Mouse (Mus musculus): ENCODE measurements around the gene Ksr1. TPM values are rescaled to one million over a fixed set of nuclear protein-coding genes. Genes with fewer than 3 reads are reported as not detected.

The Ksr1 gene
- polyA plus RNA-seq, 1 experiment = 106 TPM

DNA sequence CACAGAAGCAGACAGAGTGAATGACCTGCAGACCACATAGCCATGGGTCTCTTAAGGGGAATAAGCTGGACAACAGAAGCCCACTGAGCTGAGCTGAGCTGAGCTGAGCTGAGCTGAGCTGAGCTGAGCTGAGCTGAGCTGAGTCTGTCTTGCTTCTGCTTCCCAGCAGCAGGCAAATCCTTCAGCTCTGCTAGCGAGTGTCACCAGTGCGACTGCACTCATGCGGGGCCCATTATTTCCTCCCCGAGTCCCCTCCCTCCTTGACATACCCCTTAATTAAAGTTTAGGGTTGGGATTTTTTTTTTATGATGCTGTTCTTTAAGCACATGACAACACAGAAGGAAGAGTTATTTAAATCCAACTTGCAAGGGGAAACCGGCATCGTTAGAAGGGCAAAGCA, 32.1 kb downstream of the Ksr1 start:
- H3K27ac ChIP-seq (ENCODE audit: insufficient read depth, low read depth, low read length) = peak overlapping the region; percentile 91
- peak overlapping the region; percentile 16 for H3K4me3 ChIP-seq (ENCODE audit: low read depth, low read length)
- 66% methylated on average over 6 of the region's 6 CpGs for WGBS
- H3K36me3 ChIP-seq (ENCODE audit: control insufficient read depth, insufficient read depth, low read length) = no peaks in the 10 kb centered on the region
- peaks cover 44% of the 10 kb centered on the region for H3K4me1 ChIP-seq (ENCODE audit: control insufficient read depth, insufficient read depth, insufficient read length, low read length)
- H3K27me3 ChIP-seq (ENCODE audit: control insufficient read depth, insufficient read depth, low read length) = no peaks in the 10 kb centered on the region
- TF ChIP-seq POLR2A (IDR thresholded peaks at IDR 0.05; ENCODE audit: low read depth, low read length) = no peak
- no peak for TF ChIP-seq CTCF (IDR thresholded peaks at IDR 0.05; ENCODE audit: extremely low read depth, insufficient read length, insufficient replicate concordance, low read depth, low read length)

DNA sequence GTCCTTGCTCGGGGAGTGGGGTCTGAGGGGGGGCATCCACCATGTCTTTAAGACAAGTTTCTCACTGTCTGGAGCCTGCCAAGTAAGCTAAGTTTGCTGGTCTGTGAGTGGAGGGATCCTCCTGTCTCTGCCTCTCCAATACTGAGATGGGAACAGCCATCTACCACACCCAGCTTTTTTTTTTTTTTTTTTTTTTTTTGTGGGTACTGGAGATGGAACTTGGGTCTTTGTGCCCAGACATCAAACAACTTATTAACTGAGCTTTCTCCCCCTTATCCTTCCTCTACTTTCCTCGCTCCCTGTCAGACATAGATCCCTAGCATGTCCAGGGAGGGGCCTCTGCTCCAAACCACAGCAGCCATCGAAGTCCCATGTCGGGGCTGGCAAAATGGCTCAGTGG, 32.8 kb downstream of the Ksr1 start:
- H3K4me1 ChIP-seq (ENCODE audit: control insufficient read depth, insufficient read depth, insufficient read length, low read length) = peaks cover 43% of the 10 kb centered on the region
- peak overlapping the region; percentile 91 for H3K27ac ChIP-seq (ENCODE audit: insufficient read depth, low read depth, low read length)
- TF ChIP-seq POLR2A (IDR thresholded peaks at IDR 0.05; ENCODE audit: low read depth, low read length) (no peak), CTCF (IDR thresholded peaks at IDR 0.05; ENCODE audit: extremely low read depth, insufficient read length, insufficient replicate concordance, low read depth, low read length) (no peak)
- H3K4me3 ChIP-seq (ENCODE audit: low read depth, low read length) = peak overlapping the region; percentile 51
- WGBS = 68% methylated on average over 4 of the region's 4 CpGs
- no peaks in the 10 kb centered on the region for H3K36me3 ChIP-seq (ENCODE audit: control insufficient read depth, insufficient read depth, low read length)
- H3K27me3 ChIP-seq (ENCODE audit: control insufficient read depth, insufficient read depth, low read length) = no peaks in the 10 kb centered on the region

DNA sequence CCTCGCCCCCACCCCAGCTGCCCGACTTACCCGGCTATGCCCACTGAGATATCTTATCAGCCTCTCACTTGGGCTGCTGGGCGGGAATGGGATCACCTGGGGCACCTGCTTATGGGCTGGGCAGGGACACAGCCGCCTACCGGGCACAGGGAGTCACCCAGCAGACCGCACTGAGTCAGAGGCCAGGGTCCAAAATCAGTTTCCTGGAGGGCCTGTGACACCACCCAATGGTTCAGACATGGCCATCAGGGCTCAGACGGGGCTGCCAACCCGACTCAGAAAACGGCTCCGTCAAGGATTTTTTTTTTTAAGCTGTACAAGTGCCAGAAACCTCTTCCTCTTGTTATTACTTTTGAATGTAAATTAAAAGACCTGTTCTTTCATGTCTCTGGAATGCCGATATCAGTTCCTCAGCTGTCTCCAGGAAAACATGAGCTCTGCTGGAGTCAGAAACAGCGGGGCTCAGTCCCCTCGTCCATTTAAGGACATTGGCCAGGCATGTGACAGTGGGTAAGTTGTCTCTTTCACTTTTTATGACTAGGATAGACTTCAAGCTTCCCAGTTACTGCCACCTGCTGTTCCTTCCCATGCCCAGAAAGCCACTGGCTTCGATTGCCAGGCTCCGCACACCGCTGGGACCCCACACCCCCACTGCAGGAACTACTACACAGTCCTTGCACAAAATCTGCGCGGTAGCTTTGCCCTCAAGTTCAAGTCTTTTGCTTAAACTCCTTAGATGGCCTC, 33.5 kb downstream of the Ksr1 start:
- WGBS = 16% methylated on average over 19 of the region's 19 CpGs

DNA sequence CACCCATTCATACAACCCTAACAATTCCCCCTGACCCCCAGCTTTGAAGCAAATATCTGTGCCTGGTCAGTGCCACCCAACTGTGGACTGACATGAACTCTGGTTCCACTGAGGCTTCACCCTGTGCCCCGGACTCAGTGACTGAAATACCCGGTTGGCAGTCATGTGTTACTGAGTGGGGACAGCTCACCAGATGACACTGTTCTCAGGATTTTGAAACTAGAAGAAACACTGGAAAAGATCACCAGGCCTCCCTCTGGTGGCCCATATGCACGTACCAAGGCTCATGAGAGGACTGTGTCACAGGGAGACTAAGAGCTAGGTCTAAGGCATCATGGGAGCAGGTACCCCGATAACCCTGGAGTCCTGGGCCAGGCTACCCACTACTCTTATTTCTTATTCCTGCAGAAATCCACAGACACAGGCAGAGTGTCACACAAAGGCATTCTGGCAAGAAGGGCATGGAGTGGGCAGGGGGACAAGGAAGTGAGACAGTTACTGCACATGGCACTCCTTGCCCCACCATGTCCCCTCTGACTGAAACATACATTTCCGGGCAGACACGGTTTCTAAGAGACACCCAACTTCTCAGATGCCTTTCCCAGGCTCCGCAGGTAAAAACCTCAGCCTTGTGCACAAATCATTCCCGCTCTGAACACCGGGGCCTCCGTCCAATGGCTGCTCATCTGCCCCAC, 34.2 kb downstream of the Ksr1 start:
- Histone ChIP-seq H3K36me3 (ENCODE audit: control insufficient read depth, insufficient read depth, low read length) (peaks cover 3% of the 10 kb centered on the region), H3K27ac (ENCODE audit: insufficient read depth, low read depth, low read length) (peak overlapping the region; percentile 88), H3K4me1 (ENCODE audit: control insufficient read depth, insufficient read depth, insufficient read length, low read length) (peaks cover 54% of the 10 kb centered on the region), H3K4me3 (ENCODE audit: low read depth, low read length) (peak overlapping the region; percentile 33), H3K27me3 (ENCODE audit: control insufficient read depth, insufficient read depth, low read length) (no peaks in the 10 kb centered on the region)
- 23% methylated on average over 10 of the region's 10 CpGs for WGBS
- TF ChIP-seq CTCF (IDR thresholded peaks at IDR 0.05; ENCODE audit: extremely low read depth, insufficient read length, insufficient replicate concordance, low read depth, low read length) (no peak), POLR2A (IDR thresholded peaks at IDR 0.05; ENCODE audit: low read depth, low read length) (no peak)

More for the DNA sequence above, 33.5 kb downstream of the Ksr1 start:
- Histone ChIP-seq H3K27me3 (ENCODE audit: control insufficient read depth, insufficient read depth, low read length) (no peaks in the 10 kb centered on the region), H3K27ac (ENCODE audit: insufficient read depth, low read depth, low read length) (peak overlapping the region; percentile 91), H3K4me1 (ENCODE audit: control insufficient read depth, insufficient read depth, insufficient read length, low read length) (peaks cover 47% of the 10 kb centered on the region), H3K4me3 (ENCODE audit: low read depth, low read length) (peak overlapping the region; percentile 51), H3K36me3 (ENCODE audit: control insufficient read depth, insufficient read depth, low read length) (no peaks in the 10 kb centered on the region)
- TF ChIP-seq POLR2A (IDR thresholded peaks at IDR 0.05; ENCODE audit: low read depth, low read length) (peak; percentile 48; the same call in 1 of the 2 replicates), CTCF (IDR thresholded peaks at IDR 0.05; ENCODE audit: extremely low read depth, insufficient read length, insufficient replicate concordance, low read depth, low read length) (peak; percentile 52; the same call in 1 of the 2 replicates)

DNA sequence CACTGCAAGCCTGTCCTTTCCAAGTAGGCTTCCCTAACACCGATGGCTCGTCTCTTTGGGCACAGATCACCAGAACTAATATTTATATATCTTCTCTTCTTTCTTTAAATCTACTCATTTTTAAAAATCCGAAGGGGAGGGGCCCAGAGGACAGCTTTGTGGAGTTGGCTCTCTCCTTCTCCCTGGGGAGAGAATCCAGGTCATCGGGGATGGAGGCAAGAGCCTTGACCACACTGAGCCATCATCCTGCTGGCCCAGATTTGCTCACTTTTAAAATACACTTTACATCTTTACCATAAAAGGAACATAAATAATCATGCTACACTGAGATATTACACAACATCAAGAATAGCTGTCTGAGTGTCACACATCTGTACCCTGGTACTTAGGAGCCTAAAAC, 35.8 kb downstream of the Ksr1 start:
- H3K27ac ChIP-seq (ENCODE audit: insufficient read depth, low read depth, low read length) = no peak overlapping the region
- H3K4me3 ChIP-seq (ENCODE audit: low read depth, low read length) = no peak overlapping the region
- TF ChIP-seq CTCF (IDR thresholded peaks at IDR 0.05; ENCODE audit: extremely low read depth, insufficient read length, insufficient replicate concordance, low read depth, low read length) = no peak
- no peak for TF ChIP-seq POLR2A (IDR thresholded peaks at IDR 0.05; ENCODE audit: low read depth, low read length)
- WGBS = 83% methylated on average over 4 of the region's 4 CpGs
- peaks cover 55% of the 10 kb centered on the region for H3K4me1 ChIP-seq (ENCODE audit: control insufficient read depth, insufficient read depth, insufficient read length, low read length)
- H3K36me3 ChIP-seq (ENCODE audit: control insufficient read depth, insufficient read depth, low read length) = peaks cover 7% of the 10 kb centered on the region
- H3K27me3 ChIP-seq (ENCODE audit: control insufficient read depth, insufficient read depth, low read length) = no peaks in the 10 kb centered on the region

DNA sequence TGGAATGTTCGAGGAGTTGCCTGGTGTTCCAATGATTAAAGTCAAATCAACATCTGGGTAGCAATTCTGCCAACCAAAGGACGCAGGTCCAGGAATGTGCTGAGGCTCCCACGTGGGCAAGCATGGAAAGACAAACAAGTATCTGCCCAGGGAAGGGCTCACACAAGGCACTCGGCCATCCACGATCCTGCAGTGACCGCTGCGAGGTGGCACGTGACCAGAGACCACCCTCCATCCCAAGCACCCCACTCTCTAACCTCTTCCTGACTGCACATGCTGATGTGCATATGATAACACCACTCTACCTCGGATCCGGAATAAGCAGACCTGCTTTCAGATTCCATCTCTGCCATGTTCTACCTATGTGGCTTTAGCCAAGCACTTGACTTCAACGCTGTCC, 38.3 kb downstream of the Ksr1 start:
- Histone ChIP-seq H3K36me3 (ENCODE audit: control insufficient read depth, insufficient read depth, low read length) (peaks cover 7% of the 10 kb centered on the region), H3K4me1 (ENCODE audit: control insufficient read depth, insufficient read depth, insufficient read length, low read length) (peaks cover 55% of the 10 kb centered on the region), H3K27ac (ENCODE audit: insufficient read depth, low read depth, low read length) (no peak overlapping the region), H3K4me3 (ENCODE audit: low read depth, low read length) (no peak overlapping the region), H3K27me3 (ENCODE audit: control insufficient read depth, insufficient read depth, low read length) (no peaks in the 10 kb centered on the region)
- 72% methylated on average over 11 of the region's 11 CpGs for WGBS
- TF ChIP-seq POLR2A (IDR thresholded peaks at IDR 0.05; ENCODE audit: low read depth, low read length) (no peak), CTCF (IDR thresholded peaks at IDR 0.05; ENCODE audit: extremely low read depth, insufficient read length, insufficient replicate concordance, low read depth, low read length) (no peak)

DNA sequence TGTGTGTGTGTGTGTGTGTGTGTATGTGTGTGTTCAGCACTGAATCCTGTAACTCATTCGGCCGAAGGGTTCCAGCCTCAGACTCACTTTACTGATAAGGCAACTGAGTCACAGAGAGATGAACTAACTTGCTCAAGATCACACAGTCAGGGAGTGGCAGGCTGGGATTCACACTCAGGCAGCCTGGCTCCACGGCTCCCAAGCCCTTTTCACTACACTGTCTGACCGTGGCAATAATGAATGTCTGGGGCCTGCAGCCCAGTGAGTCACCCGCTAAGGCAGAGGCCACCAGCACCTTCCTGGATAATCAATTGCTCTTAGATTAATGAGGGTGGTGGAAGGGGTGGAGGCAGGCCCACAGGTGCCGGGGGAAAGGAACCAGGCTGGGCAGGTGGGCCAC, 41.2 kb downstream of the Ksr1 start:
- 52% methylated on average over 6 of the region's 6 CpGs for WGBS
- H3K27ac ChIP-seq (ENCODE audit: insufficient read depth, low read depth, low read length) = peak overlapping the region; percentile 88
- TF ChIP-seq POLR2A (IDR thresholded peaks at IDR 0.05; ENCODE audit: low read depth, low read length) = no peak

More for the DNA sequence above, 41.2 kb downstream of the Ksr1 start:
- Histone ChIP-seq H3K4me3 (ENCODE audit: low read depth, low read length) (no peak overlapping the region), H3K4me1 (ENCODE audit: control insufficient read depth, insufficient read depth, insufficient read length, low read length) (peaks cover 45% of the 10 kb centered on the region), H3K36me3 (ENCODE audit: control insufficient read depth, insufficient read depth, low read length) (peaks cover 21% of the 10 kb centered on the region), H3K27me3 (ENCODE audit: control insufficient read depth, insufficient read depth, low read length) (no peaks in the 10 kb centered on the region)
